Mouse (Mus musculus) limb, embryonic 14.5 days (tissue): Measurements from ENCODE around the gene Etnk2. TPM values are rescaled to one million over a fixed set of nuclear protein-coding genes. Genes with fewer than 3 reads are reported as not detected.

Source experiments
- ATAC-seq: fragments of 200-750 bp; cut with Nextera tagmentation; 2 replicates; pipeline ENCODE4 v1.8.0; 2017; ENCODE audit warnings: low read depth, moderate number of reproducible peaks, moderate TSS enrichment; ENCODE audit not compliant: low FRiP score
- DNase-seq: peaks from one replicate; pipeline ENCODE4 v3.0.0-alpha.2; 2015; ENCODE audit warnings: low spot score
- H3K27ac ChIP-seq: fragments of 300-500 bp; sonication (generic); replicated peaks from 2 replicates; pipeline ENCODE4 v1.5.1; 2014; ENCODE audit warnings: low read depth, mild to moderate bottlenecking, low read length, moderate library complexity, mixed read lengths
- H3K27me3 ChIP-seq: fragments of 300-500 bp; sonication (generic); 2 replicates; pipeline ENCODE4 v1.6.1; 2014; ENCODE audit warnings: low read length, mixed read lengths; ENCODE audit not compliant: control insufficient read depth, insufficient read depth
- H3K36me3 ChIP-seq: fragments of 300-500 bp; sonication (generic); 2 replicates; pipeline ENCODE4 v1.6.1; 2014; ENCODE audit warnings: mild to moderate bottlenecking, low read length, moderate library complexity, mixed read lengths; ENCODE audit not compliant: control insufficient read depth, insufficient read depth
- H3K4me1 ChIP-seq: fragments of 300-500 bp; sonication (generic); 2 replicates; pipeline ENCODE4 v1.6.1; 2014; ENCODE audit warnings: antibody characterized with exemption, low read length, mixed read lengths; ENCODE audit not compliant: control insufficient read depth, insufficient read depth
- H3K4me2 ChIP-seq: fragments of 300-500 bp; sonication (generic); replicated peaks from 2 replicates; pipeline ENCODE4 v1.6.1; 2014; ENCODE audit warnings: low read depth, mild to moderate bottlenecking, low read length, moderate library complexity; ENCODE audit not compliant: severe bottlenecking
- H3K4me3 ChIP-seq: fragments of 300-500 bp; sonication (generic); replicated peaks from 2 replicates; pipeline ENCODE4 v1.5.1; 2014; ENCODE audit warnings: low read length
- H3K9ac ChIP-seq: fragments of 300-500 bp; sonication (generic); 2 replicates; pipeline ENCODE4 v1.6.1; 2014; ENCODE audit warnings: mild to moderate bottlenecking, low read depth, low read length, moderate library complexity; ENCODE audit not compliant: severe bottlenecking
- H3K9me3 ChIP-seq: fragments of 300-500 bp; sonication (generic); 2 replicates; pipeline ENCODE4 v1.6.1; 2016; ENCODE audit warnings: low read length; ENCODE audit not compliant: control insufficient read depth
- POLR2A ChIP-seq: fragments of 200-500 bp; IDR thresholded peaks from 2 replicates; pipeline ENCODE4 v1.8.0; 2012; ENCODE audit warnings: inconsistent platforms, mild to moderate bottlenecking, moderate library complexity, borderline replicate concordance; ENCODE audit not compliant: insufficient read depth, insufficient read length; ENCODE audit errors: extremely low read depth
- WGBS: fragments of 180-500 bp; shearing (Covaris S2); extraction: QIAGEN DNeasy Blood & Tissue Kit; methylation state at CpG from one replicate; pipeline ENCODE4 v1.1.7; 2014; 5-methylcytosine and 5-hydroxymethylcytosine counted together
- polyA plus RNA-seq, 2 experiments: library from polyadenylated mRNA; depleted of rRNA in 1 of 2; stranded (reverse) in 1 of 2; unstranded in 1 of 2; fragments of >200 nt; fragmentation: Nextera tagmentation in 1 of 2; extraction: Ambion mirVana in 1 of 2; gene quantifications; 2 replicates each; pipeline versions ENCODE4 v1.2.1 to v1.2.3; 2012 to 2014

The Etnk2 gene
- polyA plus RNA-seq, 2 experiments = 0.91 to 1.4 TPM

DNA sequence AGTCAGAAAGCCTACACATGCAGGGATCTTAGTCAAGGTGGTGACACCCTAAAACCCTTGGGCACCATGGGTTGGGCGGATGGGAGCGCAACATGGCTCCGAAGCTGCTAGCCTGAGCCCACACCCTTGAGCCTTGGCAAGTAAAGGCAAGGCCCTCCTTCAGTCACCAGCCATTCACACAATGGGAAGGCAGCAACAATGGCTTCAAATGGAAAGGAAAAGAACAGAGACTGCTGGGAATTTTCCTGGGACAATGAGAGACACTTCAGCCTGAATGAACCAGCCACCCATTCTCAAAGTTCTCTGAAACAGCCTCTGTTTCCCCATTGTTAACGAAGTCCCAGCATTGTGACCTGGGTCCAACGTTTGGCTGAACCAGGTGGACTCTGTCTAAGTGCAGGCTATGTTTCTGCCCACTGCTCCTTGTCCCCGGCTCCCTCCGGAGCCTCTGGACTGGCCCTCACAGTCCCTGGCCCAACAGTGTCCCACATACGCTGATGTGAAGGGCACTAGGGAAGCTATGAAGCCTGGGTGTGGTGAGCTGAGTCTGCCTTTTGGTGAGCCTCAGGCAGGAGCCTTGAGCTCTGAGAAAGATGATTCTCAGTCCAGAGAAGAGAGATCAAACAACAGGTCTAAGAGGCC, 48.3 kb downstream of the Etnk2 start:
- H3K27ac ChIP-seq = no peak overlapping the region
- ATAC-seq = no peak
- no peak overlapping the region for H3K9ac ChIP-seq
- no peaks in the 10 kb centered on the region for H3K9me3 ChIP-seq
- H3K4me2 ChIP-seq = no peak overlapping the region
- H3K27me3 ChIP-seq = no peaks in the 10 kb centered on the region
- no peak overlapping the region for H3K4me3 ChIP-seq
- H3K36me3 ChIP-seq = no peaks in the 10 kb centered on the region
- 88% methylated on average over 8 of the region's 8 CpGs for WGBS
- TF ChIP-seq POLR2A = no peak
- DNase-seq = no peak
- peaks cover 5% of the 10 kb centered on the region; the same call in 1 of the 2 replicates for H3K4me1 ChIP-seq

DNA sequence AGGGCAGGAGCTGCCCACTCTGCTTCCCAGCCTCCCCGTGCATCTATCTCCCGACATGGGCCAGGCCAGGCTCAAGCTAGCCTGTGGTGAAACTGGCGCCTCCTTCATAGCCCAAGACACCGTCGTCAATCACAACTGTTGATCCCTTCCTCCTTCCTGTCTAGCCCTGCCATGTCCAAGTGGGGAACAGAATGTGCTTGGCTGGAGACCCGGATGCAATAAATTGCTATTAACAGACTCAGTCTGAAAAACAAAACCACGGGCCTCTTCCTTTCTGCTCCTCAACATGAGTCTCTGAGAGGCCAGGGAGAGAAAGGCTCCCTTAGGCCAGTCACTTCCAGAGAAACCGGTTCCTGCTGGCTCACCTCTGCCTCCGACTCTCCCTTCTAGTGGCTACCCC, 49.6 kb downstream of the Etnk2 start:
- Histone ChIP-seq H3K36me3 (no peaks in the 10 kb centered on the region), H3K27ac (no peak overlapping the region), H3K9ac (no peak overlapping the region), H3K4me3 (no peak overlapping the region), H3K27me3 (no peaks in the 10 kb centered on the region), H3K4me1 (peaks cover 12% of the 10 kb centered on the region; the same call in 1 of the 2 replicates), H3K4me2 (no peak overlapping the region), H3K9me3 (no peaks in the 10 kb centered on the region)
- no peak for ATAC-seq
- no peak for TF ChIP-seq POLR2A
- DNase-seq = no peak
- WGBS = 41% methylated on average over 9 of the region's 9 CpGs

DNA sequence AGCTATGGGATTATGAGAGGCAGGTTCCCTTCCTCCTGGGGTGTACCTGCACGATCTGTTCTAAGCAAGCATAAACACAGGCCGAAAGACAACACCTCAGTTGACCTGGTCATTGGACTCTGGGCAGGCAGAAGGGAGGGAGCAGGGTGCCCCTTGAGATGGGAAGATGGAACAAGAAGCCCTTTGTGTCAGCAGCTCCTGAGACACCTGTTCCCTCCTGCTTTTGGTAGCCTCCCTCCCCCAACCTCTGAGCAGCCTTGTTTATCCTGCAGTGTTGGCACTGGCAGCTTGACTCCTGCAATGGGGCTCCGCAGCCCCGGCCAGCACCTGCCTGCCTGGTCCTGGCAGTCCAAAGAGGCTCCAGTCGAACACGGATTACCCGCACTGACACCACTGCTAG, 51.7 kb downstream of the Etnk2 start:
- H3K4me3 ChIP-seq = no peak overlapping the region
- no peak for ATAC-seq
- H3K4me2 ChIP-seq = no peak overlapping the region
- WGBS = 61% methylated on average over 7 of the region's 7 CpGs
- H3K9me3 ChIP-seq = no peaks in the 10 kb centered on the region
- no peaks in the 10 kb centered on the region for H3K27me3 ChIP-seq
- no peak overlapping the region for H3K9ac ChIP-seq
- no peak for TF ChIP-seq POLR2A
- DNase-seq = no peak
- H3K36me3 ChIP-seq = no peaks in the 10 kb centered on the region
- peaks cover 16% of the 10 kb centered on the region; the same call in 1 of the 2 replicates for H3K4me1 ChIP-seq
- no peak overlapping the region for H3K27ac ChIP-seq

DNA sequence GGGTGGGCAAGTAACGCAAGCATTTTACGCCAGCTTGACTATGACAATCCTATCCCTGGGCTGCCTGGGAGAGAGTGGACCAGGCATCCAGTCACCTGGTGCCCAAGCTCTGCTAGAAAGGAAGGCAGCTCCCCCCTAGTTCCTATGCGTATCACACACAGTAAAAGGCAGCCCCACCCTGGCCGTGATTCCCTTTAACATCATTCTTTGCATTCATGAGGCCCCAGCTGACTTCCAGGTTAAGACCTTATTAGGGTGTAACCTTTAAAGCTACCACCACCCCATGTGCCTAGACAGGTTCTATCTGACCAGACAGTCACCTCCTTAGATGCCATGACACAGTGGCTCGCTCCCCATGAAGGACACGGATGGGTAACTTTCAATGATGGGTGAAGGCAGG, 52.1 kb downstream of the Etnk2 start:
- Histone ChIP-seq H3K9ac (no peak overlapping the region), H3K4me1 (peaks cover 16% of the 10 kb centered on the region; the same call in 1 of the 2 replicates), H3K27ac (no peak overlapping the region), H3K4me3 (no peak overlapping the region), H3K9me3 (no peaks in the 10 kb centered on the region), H3K4me2 (no peak overlapping the region), H3K27me3 (no peaks in the 10 kb centered on the region), H3K36me3 (no peaks in the 10 kb centered on the region)
- no peak for TF ChIP-seq POLR2A
- ATAC-seq (no peak), DNase-seq (no peak)
- 67% methylated on average over 6 of the region's 6 CpGs for WGBS

DNA sequence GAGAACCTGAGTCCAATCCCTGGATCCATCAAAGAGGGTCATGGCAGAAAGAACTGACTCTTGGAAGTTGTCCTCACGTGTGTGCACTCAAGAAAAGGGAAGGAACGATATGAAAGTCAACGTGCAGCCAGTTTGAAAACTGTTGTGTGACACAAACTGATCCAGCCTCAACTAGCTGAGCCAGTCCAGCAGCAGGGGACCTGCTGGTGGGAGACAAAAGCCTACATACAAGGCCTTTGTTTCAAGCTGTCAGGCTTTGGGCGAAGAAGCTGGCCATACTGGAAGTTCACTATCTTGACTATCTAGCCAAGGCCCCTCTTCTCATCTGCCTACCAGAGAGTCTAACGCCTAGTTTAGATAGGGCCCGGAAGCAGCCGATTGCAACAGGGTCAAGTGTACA, 53.1 kb downstream of the Etnk2 start:
- DNase-seq = no peak
- TF ChIP-seq POLR2A = no peak
- H3K9me3 ChIP-seq = no peaks in the 10 kb centered on the region
- H3K4me2 ChIP-seq = no peak overlapping the region
- no peak overlapping the region for H3K9ac ChIP-seq
- H3K27ac ChIP-seq = no peak overlapping the region
- WGBS = 87% methylated on average over 7 of the region's 7 CpGs
- no peaks in the 10 kb centered on the region for H3K27me3 ChIP-seq
- H3K4me1 ChIP-seq = peaks cover 16% of the 10 kb centered on the region; the same call in 1 of the 2 replicates
- H3K4me3 ChIP-seq = no peak overlapping the region
- ATAC-seq = no peak
- no peaks in the 10 kb centered on the region for H3K36me3 ChIP-seq
